Mouse (Mus musculus) CD4-positive, CD25-positive, alpha-beta regulatory T cell, adult 2 months (primary cell): ENCODE results near the gene Cldn34c3.
"Not testable (repeated sequence)": the region's sequence is repeated elsewhere in the genome, so short reads cannot be mapped to it uniquely, and the experiment has no call there.

Experiments
- DNase-seq: peaks from one replicate; pipeline ENCODE4 v3.0.0-alpha.2; 2012; ENCODE audit warnings: low read depth, low spot score

The Cldn34c3 gene

DNA sequence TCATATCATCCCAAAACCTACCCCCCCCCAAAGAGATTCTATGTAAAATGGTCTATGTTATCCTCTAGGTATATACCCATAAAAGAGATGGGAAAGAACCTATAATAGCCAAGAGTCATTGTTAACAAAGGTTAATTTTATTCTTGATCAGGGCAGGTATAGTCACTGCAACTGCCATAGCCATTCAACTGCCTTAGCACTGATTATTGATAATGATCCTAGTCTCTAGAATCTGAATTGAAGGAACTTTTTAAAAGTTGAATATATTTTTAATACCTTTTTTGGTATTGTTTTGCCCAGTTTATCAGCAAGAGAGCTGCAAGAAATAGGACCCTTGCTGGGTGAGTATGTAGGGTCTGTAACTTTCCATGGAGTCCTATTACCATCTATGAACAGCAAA lies at the start of gene Cldn34c3:
TSS of gene Cldn34c3 (plus strand) at position 301 of the 400 bp plus-strand sequence.
- not testable (repeated sequence) for DNase-seq
